Mouse (Mus musculus): ENCODE measurements around the gene Gna15. TPM values are rescaled to one million over a fixed set of nuclear protein-coding genes. Genes with fewer than 3 reads are reported as not detected.
A peak's percentile ranks its signal among the peaks of the same experiment; 100 is the strongest.

Gene Gna15
- polyA plus RNA-seq, 1 experiment from 2014 or later = 4.4 TPM

DNA sequence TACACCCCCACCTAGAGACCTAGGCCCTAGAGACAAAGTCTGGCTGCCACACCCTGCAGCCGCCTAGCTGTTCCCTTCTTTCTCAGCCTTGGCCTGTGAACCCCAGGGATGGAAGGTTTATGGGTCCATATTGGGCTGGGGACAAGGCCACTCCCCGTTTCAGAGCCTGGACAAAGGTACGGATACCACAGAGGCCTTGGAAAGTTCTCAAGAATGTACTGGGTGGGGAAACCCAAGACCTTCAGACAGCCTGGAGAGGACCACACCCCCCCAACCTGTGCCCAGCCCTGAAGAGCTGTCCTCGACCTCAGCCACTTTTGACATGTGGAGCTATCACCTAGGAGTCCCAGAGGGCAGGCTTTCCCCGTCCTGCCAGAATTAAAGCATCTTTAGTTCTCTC is 24.9 kb upstream of the Gna15 start:
- TF ChIP-seq EP300 (IDR thresholded peaks at IDR 0.05; ENCODE audit: low read depth) (no peak), CTCF (IDR thresholded peaks at IDR 0.05; ENCODE audit: low read depth) (no peak)

DNA sequence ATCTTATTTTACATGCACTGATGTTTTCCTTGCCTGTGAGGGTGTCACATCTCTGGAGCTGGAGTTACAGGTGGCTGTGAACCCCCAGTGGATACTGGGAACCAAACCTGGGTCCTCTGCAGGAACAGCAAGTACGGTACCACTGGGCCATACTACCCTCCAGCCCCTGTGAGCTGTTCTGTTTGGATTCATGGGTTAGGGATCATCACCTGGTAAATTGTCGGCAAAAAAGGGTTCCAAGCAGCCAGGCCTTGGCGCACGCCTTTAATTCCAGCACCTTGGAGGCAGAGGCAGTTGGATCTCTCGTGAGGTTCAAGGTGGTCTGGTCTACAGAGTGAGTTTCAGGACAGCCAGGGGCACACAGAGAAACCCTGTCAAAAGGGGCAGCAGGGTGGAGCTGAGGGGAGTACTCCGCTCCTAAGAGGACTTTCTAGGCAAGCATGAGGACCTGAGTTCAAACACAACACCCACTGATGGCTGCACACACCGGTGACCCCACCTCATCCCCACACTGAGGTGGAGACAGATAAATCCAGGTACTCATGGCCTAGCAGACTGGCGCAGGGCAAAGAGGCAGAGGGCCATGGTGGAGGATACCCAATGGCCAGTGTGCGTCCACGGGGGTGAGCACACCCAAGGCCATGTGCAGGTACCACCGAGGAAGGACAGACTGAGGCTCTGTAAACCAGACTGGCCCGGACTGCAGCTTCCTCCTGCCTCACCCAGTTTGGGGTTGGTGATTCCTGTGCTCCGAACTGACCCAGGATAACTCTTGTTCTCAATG is 23.0 kb upstream of the Gna15 start:
- Histone ChIP-seq H3K4me1 (ENCODE audit: insufficient read depth) (peaks cover 45% of the 10 kb centered on the region), H3K27me3 (ENCODE audit: insufficient read depth, low read length) (no peaks in the 10 kb centered on the region), H3K9me3 (ENCODE audit: low read length) (no peaks in the 10 kb centered on the region), H3K36me3 (replicated peaks; ENCODE audit: insufficient read depth, low read length) (no peaks in the 10 kb centered on the region), H3K9ac (replicated peaks) (peak overlapping the region; percentile 48; the same call in 1 of the 2 replicates), H3K4me3 (ENCODE audit: low read depth, low read length) (no peak overlapping the region), H3K4me2 (ENCODE audit: low read depth, low read length) (no peak overlapping the region), H3K27ac (ENCODE audit: low read depth) (0 out of 2 replicates have a peak overlapping the region, but pooled peaks have one; percentile 31)
- no peak for ATAC-seq
- WGBS (ENCODE audit: insufficient replicate concordance) = 88% methylated on average over 13 of the region's 13 CpGs
- no peak for DNase-seq
- TF ChIP-seq EP300 (IDR thresholded peaks at IDR 0.05; ENCODE audit: low read depth) (no peak), CTCF (IDR thresholded peaks at IDR 0.05; ENCODE audit: low read depth) (no peak)

More for the DNA sequence above, 24.9 kb upstream of the Gna15 start:
- ATAC-seq = no peak
- WGBS (ENCODE audit: insufficient replicate concordance) = 74% methylated on average over 5 of the region's 5 CpGs
- no peak for DNase-seq
- Histone ChIP-seq H3K4me3 (ENCODE audit: low read depth, low read length) (no peak overlapping the region), H3K27me3 (ENCODE audit: insufficient read depth, low read length) (no peaks in the 10 kb centered on the region), H3K27ac (ENCODE audit: low read depth) (no peak overlapping the region), H3K36me3 (replicated peaks; ENCODE audit: insufficient read depth, low read length) (no peaks in the 10 kb centered on the region), H3K4me2 (ENCODE audit: low read depth, low read length) (no peak overlapping the region), H3K9me3 (ENCODE audit: low read length) (no peaks in the 10 kb centered on the region), H3K9ac (replicated peaks) (no peak overlapping the region), H3K4me1 (ENCODE audit: insufficient read depth) (peaks cover 26% of the 10 kb centered on the region)

DNA sequence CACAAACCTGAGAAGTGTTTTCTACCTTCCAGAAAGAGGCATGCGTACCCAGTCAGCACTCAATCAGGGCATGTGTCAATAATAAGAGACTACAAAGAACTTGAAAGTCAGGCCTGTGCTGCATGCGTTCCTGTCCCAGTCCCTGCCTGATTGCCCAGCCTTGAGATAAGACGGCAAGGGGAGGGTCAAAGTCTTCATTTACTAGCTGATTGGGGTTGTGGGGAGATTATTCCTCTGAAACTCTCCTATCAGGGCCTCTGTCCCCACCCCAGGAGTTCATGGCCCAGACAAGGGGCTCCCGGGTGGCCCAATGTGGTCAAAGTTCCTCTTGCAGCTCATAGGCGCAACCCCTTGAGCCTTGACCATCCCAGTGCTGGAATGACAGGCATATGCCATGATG is 22.3 kb upstream of the Gna15 start:
- Histone ChIP-seq H3K4me2 (ENCODE audit: low read depth, low read length) (no peak overlapping the region), H3K27ac (ENCODE audit: low read depth) (peak overlapping the region; percentile 31; the same call in 1 of the 2 replicates), H3K36me3 (replicated peaks; ENCODE audit: insufficient read depth, low read length) (no peaks in the 10 kb centered on the region), H3K4me3 (ENCODE audit: low read depth, low read length) (no peak overlapping the region), H3K9ac (replicated peaks) (peak overlapping the region; percentile 48), H3K27me3 (ENCODE audit: insufficient read depth, low read length) (no peaks in the 10 kb centered on the region), H3K9me3 (ENCODE audit: low read length) (no peaks in the 10 kb centered on the region), H3K4me1 (ENCODE audit: insufficient read depth) (peaks cover 45% of the 10 kb centered on the region)
- DNase-seq = no peak
- 32% methylated on average over 5 of the region's 5 CpGs for WGBS (ENCODE audit: insufficient replicate concordance)
- ATAC-seq = no peak
- TF ChIP-seq CTCF (IDR thresholded peaks at IDR 0.05; ENCODE audit: low read depth) (no peak), EP300 (IDR thresholded peaks at IDR 0.05; ENCODE audit: low read depth) (no peak)

DNA sequence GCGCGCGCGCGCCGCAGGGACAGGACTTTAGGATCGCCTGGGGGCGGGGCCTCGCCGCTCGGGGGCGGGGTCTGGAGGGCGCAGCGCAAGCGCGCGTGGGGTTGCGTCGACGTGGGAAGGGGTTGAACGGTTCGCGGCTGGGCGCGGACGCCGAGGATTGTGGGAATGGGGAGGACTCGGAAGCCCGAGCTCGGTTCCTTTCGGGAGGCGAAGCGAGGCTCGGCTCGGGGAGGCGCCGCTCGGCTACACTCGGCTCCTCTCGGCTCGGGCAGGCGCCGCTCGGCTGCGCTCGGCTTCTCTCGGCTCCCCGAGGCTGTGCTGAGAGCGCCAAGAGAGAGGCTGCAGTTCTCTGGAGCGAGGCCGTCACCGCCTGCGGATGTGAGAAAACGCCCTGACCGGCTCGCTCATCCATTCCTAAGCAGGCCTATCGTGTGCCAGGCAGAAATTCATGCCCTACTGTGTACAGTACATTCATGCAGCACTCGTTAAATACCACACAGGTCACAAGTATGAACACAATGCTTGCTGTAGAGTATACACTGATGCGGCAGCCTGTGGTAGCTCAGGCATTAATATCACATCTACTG is 21.2 kb upstream of the Gna15 start, which contains the start of gene Gna11:
Gene Gna11 (minus strand): TSS at position 30 of the 587 bp plus-strand sequence.
- H3K4me3 ChIP-seq (ENCODE audit: low read depth, low read length) = peak within 1 kb of the TSS; percentile 68
- peak; percentile 92 for ATAC-seq
- WGBS (ENCODE audit: insufficient replicate concordance) = 1% methylated on average over 50 of the region's 59 CpGs
- peak; percentile 100 for DNase-seq
- TF ChIP-seq CTCF (IDR thresholded peaks at IDR 0.05; ENCODE audit: low read depth) (no peak), EP300 (IDR thresholded peaks at IDR 0.05; ENCODE audit: low read depth) (no peak)
- H3K9ac ChIP-seq (replicated peaks) = peak within 1 kb of the TSS; percentile 80
- peak within 1 kb of the TSS; percentile 70 for H3K27ac ChIP-seq (ENCODE audit: low read depth)
- no peaks in the 10 kb centered on the region for H3K27me3 ChIP-seq (ENCODE audit: insufficient read depth, low read length)
- H3K4me2 ChIP-seq (ENCODE audit: low read depth, low read length) = peak within 1 kb of the TSS; percentile 99
- H3K4me1 ChIP-seq (ENCODE audit: insufficient read depth) = peaks cover 47% of the 10 kb centered on the region
- H3K36me3 ChIP-seq (replicated peaks; ENCODE audit: insufficient read depth, low read length) = no peaks in the 10 kb centered on the region
- no peaks in the 10 kb centered on the region for H3K9me3 ChIP-seq (ENCODE audit: low read length)

DNA sequence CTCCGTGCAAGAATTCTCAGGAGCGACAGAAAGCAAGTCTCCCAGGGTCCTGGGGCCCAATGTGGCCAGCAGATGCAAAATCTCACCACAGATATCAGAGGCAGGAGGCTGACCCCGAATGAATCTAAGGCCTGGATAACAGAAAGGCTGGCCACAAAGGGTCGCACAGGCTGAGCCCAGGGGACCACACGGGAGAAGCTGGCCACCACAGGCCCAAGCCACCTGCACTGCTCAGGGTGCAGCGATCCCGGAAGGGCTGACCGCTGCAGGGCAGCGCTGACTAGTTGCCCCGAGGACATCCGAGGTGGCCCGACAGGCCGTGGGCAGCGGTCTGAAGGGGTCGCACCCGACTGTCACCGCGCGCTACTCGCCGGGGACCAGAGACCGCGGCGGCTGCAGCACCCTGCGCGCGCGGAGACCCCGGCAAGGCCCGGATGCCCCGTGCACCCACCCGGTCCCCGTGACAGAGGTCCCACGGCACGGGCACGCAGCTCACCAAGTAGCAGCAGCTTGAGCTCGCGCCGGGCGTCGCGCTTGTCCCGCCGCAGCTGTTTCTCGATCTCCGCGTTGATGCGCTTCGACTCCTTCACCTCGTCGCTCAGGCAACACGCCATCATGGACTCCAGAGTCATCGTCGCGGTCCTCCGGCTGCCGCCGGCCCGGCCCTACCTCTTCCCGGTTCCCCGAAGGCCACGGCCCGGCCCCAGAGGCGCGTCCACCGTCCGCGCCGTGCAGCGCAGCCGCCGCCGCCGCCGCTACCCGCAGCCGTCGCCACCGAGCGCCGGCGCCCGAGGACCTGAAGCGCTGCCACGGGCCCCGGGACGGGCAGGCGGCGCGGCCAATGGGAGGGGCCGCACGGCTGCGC is 20.5 kb upstream of the Gna15 start:
- Histone ChIP-seq H3K4me2 (ENCODE audit: low read depth, low read length) (peak overlapping the region; percentile 99), H3K9me3 (ENCODE audit: low read length) (no peaks in the 10 kb centered on the region), H3K4me1 (ENCODE audit: insufficient read depth) (peaks cover 47% of the 10 kb centered on the region), H3K27ac (ENCODE audit: low read depth) (peak overlapping the region; percentile 70), H3K36me3 (replicated peaks; ENCODE audit: insufficient read depth, low read length) (peaks cover 3% of the 10 kb centered on the region; the same call in 1 of the 2 replicates), H3K4me3 (ENCODE audit: low read depth, low read length) (peak overlapping the region; percentile 68), H3K27me3 (ENCODE audit: insufficient read depth, low read length) (no peaks in the 10 kb centered on the region), H3K9ac (replicated peaks) (peak overlapping the region; percentile 80)
- DNase-seq (no peak), ATAC-seq (peak; percentile 33)
- TF ChIP-seq EP300 (IDR thresholded peaks at IDR 0.05; ENCODE audit: low read depth) (no peak), CTCF (IDR thresholded peaks at IDR 0.05; ENCODE audit: low read depth) (no peak)
- WGBS (ENCODE audit: insufficient replicate concordance) = 2% methylated on average over 80 of the region's 93 CpGs

Data from liver, postnatal 0 days (tissue).